Mouse (Mus musculus): ENCODE measurements at regions not wholly inside any gene's neighbourhood (a gene's known extent, or its start where the extent isn't known, plus 50 kb on each side); places are given as distances from the start of the nearest gene placed in this dataset.

DNA sequence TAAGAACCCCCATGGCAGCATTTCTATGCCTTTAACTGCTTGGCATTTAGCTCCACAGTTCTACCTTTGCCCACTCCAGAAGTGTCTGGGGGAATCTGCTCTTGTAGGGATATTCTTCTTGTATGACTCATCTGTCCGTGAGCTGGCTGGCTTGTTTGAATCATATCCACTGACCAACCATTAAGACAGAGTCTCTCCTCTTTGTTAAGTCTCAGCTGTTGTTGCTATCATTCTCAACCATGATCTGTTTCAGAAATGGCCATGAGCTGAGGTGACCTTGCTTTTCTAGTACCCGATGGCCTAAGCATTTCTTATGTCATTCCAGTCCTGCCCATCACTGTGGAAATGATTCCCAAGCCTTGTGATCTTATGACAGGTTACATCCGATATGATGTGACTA, 161.8 kb downstream of the 4930564D02Rik start:
- no peak for DNase-seq

DNA sequence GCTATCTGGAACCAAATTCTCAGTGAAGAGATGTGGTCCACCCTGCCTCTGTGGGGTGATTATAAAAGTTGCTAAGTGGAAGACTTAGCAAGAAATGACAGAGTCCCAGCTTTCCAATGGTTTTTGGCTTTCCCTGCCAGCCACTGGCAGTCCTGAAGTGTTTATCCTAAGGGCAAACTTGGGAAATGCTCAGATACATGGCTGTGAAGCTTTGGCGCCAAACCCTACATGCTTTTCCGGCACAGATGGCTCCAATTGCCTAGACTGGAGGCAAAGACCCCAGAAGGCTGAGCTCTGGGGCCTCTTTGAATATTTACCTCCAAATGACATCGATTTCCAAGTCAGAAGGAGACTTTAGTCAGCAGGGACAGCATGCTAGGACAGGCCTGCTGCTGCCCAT, 174.4 kb downstream of the 4930564D02Rik start:
- DNase-seq, result no peak

DNA sequence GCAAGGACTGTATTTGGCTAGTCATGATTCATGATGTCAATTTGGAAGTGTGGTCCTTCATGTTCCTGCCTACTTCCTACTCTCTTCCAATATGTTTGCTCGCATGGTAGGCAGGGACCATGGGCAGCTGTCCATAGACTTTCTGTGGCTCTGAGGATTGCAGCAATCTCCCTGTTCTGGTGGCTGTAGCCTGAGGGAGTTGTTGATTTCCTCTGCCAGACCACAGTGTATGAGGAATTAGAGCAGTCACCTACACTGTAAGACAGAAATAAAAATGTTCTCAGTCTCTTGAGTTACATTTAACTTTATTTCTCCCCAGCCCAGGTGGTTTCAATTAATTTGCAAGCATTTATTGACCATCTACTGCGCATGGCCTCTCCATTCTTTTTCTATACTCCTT, 190.5 kb downstream of the 4930564D02Rik start:
- DNase-seq, result no peak

DNA sequence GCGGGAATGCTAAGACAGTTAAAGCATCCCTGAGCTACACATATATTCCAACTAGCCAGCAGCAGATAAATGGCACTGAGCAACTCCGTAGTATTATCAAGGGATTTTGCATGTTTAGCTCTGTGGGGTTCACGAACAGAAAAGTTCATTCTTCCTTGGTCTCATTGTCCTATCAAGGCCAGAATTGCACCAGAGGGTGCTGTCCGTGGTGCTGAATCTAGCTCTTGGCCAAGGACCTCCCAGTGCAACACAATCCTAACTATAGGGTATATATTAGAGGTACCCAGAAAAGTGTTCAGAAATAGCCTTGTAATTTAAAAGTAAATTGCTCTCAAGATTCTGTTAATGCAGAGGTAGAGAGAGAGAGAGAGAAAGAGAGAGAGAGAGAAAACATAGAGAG, 176.9 kb upstream of the Kcnd3 start:
- peak; percentile 67 for DNase-seq

DNA sequence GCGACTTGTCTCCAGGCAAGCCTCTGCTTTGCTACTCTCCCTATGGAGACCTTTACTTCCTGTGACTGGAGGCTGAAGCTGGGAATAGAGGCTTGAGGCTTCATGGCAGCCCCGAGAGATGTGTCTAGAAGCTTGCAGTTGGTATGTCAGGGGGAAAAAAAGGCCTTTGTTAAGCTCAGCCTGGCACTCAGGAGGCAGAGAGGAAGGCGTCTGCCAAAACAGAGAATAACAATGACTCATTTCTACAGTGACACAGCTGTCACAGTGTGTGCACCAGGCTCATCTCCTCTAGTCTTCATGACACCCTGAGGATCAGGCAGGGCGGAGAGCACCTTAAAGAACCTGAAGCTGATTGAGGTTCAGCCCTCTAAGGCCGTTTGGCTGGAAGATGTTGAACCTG, 171.2 kb upstream of the Kcnd3 start:
- no peak for DNase-seq

DNA sequence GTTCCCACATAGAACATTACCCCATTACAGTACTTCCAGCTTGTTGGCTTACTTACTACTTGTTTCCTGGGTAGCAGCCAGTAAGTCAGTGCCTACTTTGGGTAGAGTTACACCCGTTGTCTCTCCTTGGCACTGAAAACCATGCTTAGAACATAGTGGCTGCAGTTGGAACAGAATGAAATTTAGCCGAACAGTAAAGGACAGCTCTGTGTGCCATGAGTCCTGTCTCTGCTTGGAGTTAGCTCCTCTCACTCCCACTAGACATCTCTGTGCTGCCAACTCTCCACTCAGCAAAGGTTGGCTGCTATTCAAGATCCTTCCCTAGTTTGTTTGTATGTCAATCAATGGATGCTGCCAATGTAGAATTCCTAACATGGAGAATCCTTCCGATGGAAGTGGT, 170.4 kb upstream of the Kcnd3 start:
- no peak for DNase-seq

DNA sequence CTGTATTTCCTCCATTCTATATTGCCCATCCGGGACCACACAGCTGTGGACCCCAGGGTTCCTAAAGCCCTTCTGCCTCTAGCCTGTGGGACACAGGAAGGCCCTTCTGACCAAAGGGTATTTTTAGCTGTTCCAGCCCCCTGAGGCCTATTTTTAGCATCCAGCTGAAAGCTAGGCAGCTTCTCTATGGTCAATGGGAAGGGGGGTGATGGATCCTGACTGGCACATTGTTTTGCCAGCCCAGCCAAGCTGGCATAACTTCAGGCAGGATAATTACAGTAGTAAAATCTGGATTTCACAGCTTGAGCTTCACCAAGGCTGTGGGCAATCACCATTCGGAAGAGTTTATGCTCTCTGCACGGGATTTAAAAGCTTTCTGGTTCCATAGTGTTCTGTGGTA, 153.9 kb upstream of the Kcnd3 start:
- DNase-seq, result no peak

DNA sequence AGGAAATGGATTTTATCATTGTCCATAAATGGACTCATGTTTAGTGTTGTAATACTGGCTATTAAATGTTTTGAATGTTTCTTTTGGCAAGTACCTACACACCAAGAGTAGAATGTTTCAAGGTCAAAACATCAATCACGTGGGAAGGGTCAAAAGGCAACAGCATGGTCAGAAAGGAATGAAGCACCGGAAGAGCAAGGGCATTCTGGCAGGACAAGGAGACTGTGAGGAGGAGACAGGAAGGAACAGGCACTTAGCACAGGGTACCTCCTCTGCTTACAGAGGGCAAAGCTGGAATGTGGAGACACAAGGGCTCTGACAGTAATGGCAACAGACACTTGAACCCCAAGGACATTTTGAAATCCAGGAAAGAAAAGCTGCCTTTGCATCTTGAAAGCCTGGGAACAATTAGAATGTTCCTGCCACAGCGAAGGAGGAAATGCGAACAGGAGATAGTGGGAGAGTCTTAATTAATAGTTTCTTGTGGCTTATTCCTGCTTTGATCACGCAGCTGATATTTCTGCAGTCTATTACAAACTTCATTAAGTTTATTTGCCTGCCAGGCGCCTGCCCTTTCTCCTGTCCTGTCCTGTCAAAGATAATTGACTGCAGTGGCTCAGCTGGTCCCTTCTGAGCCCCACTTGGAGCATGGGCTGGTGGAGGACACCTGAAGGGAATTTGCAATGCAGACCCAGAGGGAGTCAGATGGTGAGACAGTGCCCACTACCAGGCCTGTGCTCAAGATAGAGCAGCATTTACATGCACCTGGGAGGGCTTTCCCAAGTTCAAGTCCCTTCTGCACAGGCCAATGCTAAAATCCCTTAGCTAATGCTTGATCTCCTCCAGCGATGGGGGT, 151.2 kb upstream of the Kcnd3 start:
- no peak for DNase-seq

DNA sequence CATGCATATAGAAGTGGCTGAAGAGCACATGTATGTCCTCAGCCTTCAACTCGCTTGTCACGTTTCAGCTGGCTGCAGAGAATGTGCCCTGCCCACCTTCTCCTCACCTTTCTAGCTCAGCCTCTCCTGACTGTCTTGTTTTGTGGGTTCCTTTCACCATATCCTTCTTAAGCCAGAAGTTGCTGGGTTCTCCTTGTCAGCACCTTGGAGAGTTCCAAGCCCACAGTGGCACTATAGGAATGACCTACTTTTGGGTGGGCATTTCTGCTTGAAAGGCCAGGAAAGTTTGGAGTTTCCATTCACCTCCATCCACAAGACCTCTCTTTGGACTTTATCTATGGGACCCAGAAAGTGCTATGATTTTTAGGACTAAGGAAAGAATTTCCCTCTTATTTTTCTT, 144.5 kb upstream of the Kcnd3 start:
- peak; percentile 8 for DNase-seq

DNA sequence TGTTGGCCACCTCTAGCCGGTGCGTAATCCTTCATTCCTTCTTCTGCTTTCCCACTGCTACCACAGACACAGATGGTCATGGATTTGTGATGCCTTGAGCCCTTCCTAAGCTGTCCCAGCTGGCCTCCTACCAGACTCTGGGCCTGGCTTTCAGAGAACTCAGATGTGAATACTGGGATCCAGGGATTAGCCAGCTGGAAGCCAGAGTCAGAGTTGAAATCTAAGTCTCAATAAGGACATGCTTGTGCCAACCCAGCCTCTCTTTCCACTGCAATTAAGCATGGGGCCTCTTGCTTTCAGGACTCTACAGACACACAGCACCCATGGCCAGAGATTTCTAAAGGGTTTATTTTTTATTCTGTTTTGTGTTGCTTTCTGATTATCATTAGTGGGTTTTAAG, 143.1 kb upstream of the Kcnd3 start:
- no peak for DNase-seq

DNA sequence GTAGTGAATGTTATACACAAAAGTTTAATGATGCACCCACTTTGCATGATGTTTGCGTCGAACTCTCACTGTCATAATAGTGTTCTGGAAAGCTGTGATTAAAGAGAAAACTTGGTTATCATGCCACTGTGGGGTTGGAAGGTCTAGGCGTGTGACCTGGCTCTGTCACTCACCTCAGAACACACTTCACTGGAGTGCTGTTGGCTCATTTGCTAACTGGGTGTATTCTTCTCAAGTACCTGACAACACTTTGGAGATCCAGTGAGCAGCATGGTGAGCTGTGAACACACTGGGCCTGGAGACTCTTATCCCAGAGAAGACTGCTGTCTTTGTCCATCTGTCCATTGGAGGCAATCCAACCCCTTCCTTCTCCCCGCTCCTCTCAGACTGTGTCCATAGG, 98.9 kb upstream of the Kcnd3 start:
- DNase-seq, result no peak

DNA sequence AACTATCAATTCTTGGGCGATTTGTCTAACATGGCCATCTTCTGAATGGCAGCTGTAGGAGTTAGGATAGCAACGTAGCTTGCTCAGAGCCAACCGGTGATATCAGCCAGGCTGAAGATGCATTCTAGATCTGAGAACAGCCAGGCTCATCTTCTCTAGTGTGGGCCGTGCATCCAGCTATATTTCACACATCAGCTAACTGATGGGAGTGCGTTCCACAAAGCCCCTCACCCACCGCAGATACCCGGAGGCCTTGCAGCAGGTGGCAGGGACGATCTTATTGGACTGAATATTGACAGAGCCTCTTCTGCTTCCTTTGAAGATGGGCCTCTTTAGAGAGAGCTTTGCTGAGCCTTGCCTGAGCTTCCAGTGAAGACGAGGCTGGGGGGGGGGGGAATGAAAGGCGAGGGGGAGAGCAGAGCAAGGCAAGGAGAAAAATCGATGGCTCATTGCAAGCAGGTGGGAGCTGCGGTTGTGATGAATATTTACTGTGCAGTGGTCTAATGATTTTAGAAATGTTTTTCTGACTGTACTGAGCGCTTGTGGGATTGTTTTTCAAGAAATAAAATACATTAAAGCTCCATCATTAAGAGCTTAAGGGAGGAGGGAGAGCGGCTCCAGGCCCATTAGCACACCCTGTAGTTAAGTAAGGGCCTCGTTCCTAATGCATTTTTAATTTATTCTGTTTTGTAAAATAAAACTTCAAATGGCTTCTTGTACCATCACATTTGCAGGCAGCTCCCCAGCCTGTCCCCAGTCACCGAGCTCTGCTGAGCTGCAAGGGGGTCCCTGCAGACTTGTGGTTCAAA, 97.8 kb upstream of the Kcnd3 start:
- DNase-seq, result no peak

DNA sequence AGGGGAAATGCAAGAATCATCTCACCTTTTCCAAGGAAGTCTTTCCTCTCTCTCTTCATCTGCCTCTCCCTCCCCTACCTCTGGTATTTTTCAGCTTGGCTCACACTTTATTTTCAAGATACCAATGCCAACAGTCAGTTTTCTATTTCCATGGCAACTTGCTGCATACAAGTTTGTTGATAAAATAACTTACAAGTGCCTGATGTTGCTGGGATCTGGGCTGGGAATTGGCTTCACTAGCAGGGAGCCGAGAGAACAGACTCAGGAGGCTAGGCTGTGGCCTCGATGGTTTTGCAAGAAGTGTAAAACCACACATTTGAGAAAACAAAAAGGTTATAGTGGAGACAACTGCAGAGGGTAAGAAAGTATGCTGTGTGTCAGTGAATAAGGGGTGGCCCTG, 94.6 kb upstream of the Kcnd3 start:
- DNase-seq, result no peak

DNA sequence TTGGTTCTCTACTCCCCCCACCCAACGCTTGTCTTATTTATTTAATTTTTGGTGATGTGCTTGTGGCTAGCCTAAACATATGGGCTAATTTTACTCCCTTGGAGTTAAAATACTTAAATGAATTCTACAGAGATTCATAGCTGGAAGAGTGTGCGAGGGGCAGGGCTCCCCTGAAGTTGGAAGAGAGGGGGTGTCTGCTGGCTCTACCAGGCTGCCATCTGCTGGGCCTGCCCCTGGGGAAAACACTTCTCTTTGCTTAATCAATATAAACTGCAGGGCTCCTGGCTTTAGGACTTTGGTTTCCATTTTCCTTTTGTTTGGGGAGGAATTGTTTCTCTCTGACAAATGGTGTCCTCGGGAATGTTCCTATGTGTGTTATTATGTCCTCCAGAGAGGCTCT, 92.5 kb upstream of the Kcnd3 start:
- DNase-seq, result no peak

DNA sequence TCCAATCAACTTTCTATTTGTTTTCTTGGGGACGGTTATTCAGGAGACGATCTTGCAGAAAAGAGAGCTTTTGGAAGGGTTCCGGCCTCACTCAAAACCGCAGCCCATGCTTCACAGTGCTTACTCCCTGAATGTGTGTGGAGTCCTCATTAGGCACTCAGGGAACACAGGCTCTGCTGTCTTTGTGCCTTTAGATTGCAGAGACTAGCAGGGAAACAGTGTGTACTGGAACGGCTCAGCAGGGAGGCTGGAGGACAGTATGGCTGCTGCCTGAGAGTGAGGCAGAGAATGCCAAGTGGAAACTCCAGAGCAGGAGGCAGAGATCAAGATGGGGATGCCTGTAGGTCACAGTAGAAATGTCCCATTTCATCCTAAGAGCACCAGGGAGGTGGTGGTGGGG, 87.4 kb upstream of the Kcnd3 start:
- no peak for DNase-seq

DNA sequence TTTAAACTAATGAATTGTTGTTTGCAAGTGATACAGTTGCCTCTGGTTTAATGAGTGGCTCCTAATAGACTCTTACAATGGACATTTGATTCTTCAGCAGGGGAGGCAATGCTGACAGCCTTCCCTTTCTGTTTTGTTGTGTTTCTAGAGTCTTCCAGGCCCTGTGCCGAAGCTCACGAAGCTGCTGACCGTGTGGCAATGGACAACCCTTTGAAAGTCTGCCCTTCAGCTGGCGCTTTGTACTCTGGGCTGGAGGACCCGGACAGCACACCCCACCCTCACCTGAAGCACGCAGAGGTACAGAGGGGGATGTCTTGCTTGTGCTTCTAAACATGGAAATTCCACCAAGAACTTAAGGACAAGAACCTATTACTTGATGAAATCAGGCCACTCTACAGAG, 85.3 kb upstream of the Kcnd3 start:
- DNase-seq, result no peak

DNA sequence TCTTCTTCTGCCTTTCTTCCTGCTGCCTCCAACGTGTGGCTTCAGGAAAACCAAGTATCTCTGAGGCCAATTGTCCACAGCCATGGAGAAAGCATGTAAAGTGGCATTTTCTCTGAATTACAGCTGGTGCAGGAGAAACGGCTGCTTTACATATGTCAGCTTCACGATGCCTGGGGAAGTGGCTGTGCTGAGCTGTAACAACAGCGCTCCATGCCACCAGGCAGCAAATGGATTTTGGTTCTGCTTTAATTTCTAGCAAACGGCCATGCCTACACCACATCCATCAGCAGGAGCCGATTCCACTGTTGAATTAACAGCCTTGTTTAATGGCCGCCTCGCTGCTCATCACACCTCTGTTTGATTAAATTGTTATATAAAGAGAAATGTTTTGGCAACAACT, 84.2 kb upstream of the Kcnd3 start:
- no peak for DNase-seq

DNA sequence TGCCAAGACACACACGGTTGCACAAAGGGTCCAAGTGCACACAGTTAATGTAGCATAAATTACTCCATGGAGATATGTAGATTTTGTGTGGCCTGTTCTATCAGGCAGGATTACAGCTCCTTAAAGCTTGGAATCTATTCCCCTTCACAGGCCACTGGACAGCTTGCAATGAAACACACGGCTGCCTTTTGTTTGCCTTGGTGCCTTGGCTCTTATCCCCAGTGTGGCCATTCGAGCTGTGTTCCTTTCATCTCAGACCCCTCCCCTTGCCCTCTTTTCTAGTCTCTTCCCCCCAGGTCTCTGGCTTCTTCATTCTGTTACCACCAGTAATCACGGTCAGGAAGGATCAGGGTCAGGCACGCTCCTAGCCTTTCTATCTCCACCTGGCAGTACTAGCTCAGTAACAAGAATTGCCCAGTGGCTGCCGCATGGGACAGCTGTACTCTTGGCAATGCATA, 79.7 kb upstream of the Kcnd3 start:
- DNase-seq, result no peak

DNA sequence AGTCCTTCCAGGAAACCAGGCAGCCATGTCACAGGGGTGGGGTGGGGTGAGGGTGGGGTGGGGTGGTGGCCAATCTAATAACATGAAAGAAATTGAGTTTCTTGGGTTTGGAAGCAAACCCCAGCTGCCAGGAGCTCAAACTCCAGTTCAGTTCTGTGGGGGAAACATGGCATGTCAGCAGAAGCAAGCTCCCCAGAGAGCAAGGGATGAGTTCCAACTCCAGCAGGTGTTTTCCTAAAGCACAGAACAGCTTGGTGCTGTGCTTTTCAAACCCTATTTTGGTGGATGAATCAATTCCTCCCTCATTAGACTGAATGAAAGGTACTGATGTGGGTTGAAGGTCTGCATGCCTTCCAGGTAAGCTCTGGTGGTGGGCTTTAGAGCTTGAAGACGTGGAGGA, 77.8 kb upstream of the Kcnd3 start:
- no peak for DNase-seq

DNA sequence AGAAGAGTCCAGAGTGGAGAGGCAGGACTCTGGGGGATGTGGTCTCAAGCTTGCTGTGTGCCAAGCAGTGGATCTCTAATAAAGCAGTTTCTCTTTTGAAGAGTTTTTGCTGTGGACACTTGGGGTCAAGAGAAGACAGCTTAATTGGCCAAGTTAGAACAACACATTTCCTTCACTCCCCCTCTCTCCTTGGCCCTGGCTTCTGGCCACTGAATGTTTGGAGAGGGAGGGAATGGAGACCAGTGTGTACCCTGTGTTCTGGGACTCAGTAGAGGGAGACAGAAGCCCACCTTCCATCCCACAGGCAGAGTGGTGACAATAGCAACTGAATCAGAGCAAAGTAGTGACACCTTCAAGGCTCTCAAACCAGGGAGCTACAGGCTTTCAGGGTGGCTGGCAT, 77.3 kb upstream of the Kcnd3 start:
- no peak for DNase-seq

DNA sequence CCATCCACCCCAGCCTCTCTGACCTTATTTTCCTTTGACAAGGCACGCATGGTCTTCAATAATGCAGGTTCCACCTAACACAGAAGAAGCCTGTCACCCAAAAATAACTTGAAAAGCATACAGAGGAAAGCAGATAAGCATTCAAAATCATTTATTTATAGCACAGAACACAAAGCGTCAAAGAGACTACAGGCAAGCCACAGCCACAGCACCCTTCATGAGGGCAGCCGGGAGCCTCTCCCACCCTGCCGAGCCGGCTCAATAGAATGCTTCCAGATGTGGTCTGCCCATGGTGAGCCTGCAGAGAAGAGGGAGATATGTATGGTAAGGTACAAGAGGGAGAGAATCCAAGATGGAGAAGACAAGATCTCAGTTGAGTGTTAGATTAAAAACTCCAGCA, 76.7 kb upstream of the Kcnd3 start:
- no peak for DNase-seq

DNA sequence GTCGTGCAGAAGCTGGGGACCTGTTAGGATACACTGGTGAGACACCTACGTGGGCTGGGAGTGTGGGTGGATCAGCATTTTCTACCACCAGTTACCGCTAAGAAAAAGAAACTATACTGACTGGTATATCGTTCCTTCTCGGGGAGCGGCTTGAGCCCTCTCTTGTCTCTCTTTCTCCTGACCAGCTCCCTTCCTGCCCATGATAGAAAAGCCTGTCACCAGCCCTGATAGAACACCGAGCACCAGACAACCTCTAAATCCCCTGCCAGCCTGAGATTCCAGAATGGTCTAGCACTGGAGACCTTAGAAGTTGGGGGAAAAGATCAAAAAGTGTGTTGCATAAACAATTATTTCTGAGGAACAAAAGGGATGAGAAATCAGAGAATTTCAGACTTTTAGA, 76.3 kb upstream of the Kcnd3 start:
- no peak for DNase-seq

DNA sequence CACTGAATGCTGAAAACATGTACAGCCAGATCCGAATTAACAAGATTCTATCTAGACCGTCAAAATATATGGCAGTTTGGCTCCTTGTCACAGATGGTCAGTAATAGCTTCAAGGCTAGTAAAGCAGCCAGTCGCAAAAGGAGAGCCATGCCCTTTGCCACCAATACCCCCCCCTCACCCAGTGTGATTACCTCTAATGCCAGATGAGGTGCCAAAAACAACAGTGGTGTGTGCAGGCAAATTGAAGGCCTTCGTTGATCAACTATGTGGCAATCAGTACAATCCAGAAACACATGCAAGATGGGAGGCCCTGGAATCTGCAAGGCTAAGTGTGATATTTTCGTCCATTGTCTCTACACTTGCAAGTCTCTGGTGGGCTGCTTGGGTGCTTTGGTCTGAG, 75.8 kb upstream of the Kcnd3 start:
- no peak for DNase-seq

DNA sequence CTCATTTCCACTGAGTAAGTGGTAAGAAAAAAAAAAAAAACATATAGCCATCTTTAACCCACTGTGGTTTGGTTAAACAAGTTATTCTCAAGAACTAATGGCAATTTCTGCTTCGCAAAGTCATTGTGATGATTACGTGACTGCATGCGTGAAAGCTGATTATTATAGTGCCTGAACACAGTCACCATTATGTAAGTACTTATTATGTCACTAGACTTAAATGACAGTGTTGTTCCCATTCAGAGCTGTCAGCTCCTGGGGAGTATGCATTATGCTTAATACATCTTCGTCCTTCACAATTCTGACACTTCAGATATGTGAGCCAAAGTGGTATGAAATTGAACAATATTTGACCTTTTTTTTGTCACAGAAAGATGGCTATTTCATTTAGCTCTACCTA, 71.3 kb upstream of the Kcnd3 start:
- no peak for DNase-seq
